Mouse (Mus musculus) myocyte (in vitro differentiated cells): Measurements from ENCODE around the gene Lcn3. TPM values are rescaled to one million over a fixed set of nuclear protein-coding genes. Genes with fewer than 3 reads are reported as not detected.

Source experiments
- H3K27me3 ChIP-seq: one replicate; pipeline ENCODE4 v1.6.1; 2011; ENCODE audit not compliant: control insufficient read depth, insufficient read depth, insufficient read length
- H3K36me3 ChIP-seq: one replicate; pipeline ENCODE4 v1.6.1; 2011; ENCODE audit not compliant: control insufficient read depth, insufficient read depth
- H3K4me2 ChIP-seq: one replicate; pipeline ENCODE4 v1.6.1; 2011; ENCODE audit warnings: low read depth, control low read depth
- H3K4me3 ChIP-seq: one replicate; pipeline ENCODE4 v1.5.1; 2011; ENCODE audit warnings: mild to moderate bottlenecking, control low read depth, moderate library complexity
- H3K79me2 ChIP-seq: one replicate; pipeline ENCODE4 v1.6.1; 2011; ENCODE audit not compliant: control insufficient read depth, insufficient read depth
- H3ac ChIP-seq: one replicate; pipeline ENCODE4 v1.6.1; 2011; ENCODE audit not compliant: control insufficient read depth, insufficient read length
- CEBPB ChIP-seq: IDR thresholded peaks from 2 replicates; pipeline ENCODE4 v1.6.1; 2011; ENCODE audit warnings: mild to moderate bottlenecking, moderate library complexity; ENCODE audit not compliant: poor library complexity, insufficient read depth, severe bottlenecking
- E2F4 ChIP-seq: IDR thresholded peaks from one replicate; pipeline ENCODE4 v1.6.1; 2011; ENCODE audit warnings: mild to moderate bottlenecking, control low read depth, moderate library complexity; ENCODE audit not compliant: insufficient read depth
- MAX ChIP-seq: IDR thresholded peaks from one replicate; pipeline ENCODE4 v1.6.1; 2011; ENCODE audit warnings: low read depth, mild to moderate bottlenecking, control low read depth
- MYOD1 ChIP-seq, 3 experiments: IDR thresholded peaks; one replicate each; pipeline ENCODE4 v1.6.1; 2011; ENCODE audit warnings: control low read depth in 2 of 3, low read depth in 2 of 3, mild to moderate bottlenecking in 2 of 3, moderate library complexity in 1 of 3; ENCODE audit not compliant: insufficient read length in 2 of 3, control insufficient read depth in 1 of 3
- MYOG ChIP-seq, 3 experiments: IDR thresholded peaks; one replicate each; pipeline ENCODE4 v1.6.1; 2011; ENCODE audit warnings: control low read depth in 2 of 3, low read depth in 2 of 3, mild to moderate bottlenecking in 2 of 3; ENCODE audit not compliant: insufficient read length in 2 of 3, control insufficient read depth in 1 of 3, insufficient read depth in 1 of 3
- POLR2A ChIP-seq: IDR thresholded peaks from one replicate; pipeline ENCODE4 v1.6.1; 2011; ENCODE audit warnings: low read depth, mild to moderate bottlenecking, control low read depth, moderate library complexity; ENCODE audit not compliant: insufficient read length
- POLR2AphosphoS2 ChIP-seq: IDR thresholded peaks from one replicate; pipeline ENCODE4 v1.6.1; 2011; ENCODE audit warnings: low read depth, control low read depth; ENCODE audit not compliant: insufficient read length
- REST ChIP-seq: IDR thresholded peaks from one replicate; pipeline ENCODE4 v1.6.1; 2011; ENCODE audit warnings: mild to moderate bottlenecking, control low read depth, moderate library complexity; ENCODE audit not compliant: insufficient read depth, insufficient read length
- SRF ChIP-seq: IDR thresholded peaks from one replicate; pipeline ENCODE4 v1.6.1; 2011; ENCODE audit warnings: low read depth; ENCODE audit not compliant: control insufficient read depth, insufficient read length
- TCF12 ChIP-seq: IDR thresholded peaks from one replicate; pipeline ENCODE4 v1.6.1; 2011; ENCODE audit warnings: mild to moderate bottlenecking, control low read depth; ENCODE audit not compliant: poor library complexity, insufficient read depth, severe bottlenecking
- TCF3 ChIP-seq: IDR thresholded peaks from one replicate; pipeline ENCODE4 v1.6.1; 2011; ENCODE audit warnings: low read depth, control low read depth; ENCODE audit not compliant: insufficient read length
- USF1 ChIP-seq: IDR thresholded peaks from one replicate; pipeline ENCODE4 v1.6.1; 2011; ENCODE audit warnings: low read depth, mild to moderate bottlenecking, control low read depth, moderate library complexity
- polyA plus RNA-seq: library from polyadenylated mRNA; unstranded; fragments of >200 nt; fragmentation: generic; extraction: Trizol; gene quantifications from one replicate; pipeline ENCODE4 v1.2.1, GENCODE M21; 2012; ENCODE audit warnings: missing spikeins

The Lcn3 gene
- polyA plus RNA-seq, 1 experiment = not detected

- no peak overlapping the region for H3ac ChIP-seq
- TF ChIP-seq POLR2A (no peak), CEBPB (no peak), POLR2AphosphoS2 (no peak), MAX (no peak), E2F4 (no peak)
Observed at GRCm38 (mm10) chr2:25775991-25776390, 10.6 kb downstream of the Lcn3 start.

GRCm38 (mm10) chr2:25776717-25777116 lies 11.3 kb downstream of the Lcn3 start, which contains the start of gene Lcn11:
TSS of gene Lcn11 (plus strand) at chr2:25777017.
- H3K4me2 ChIP-seq = no peak within 1 kb of the TSS
- H3K27me3 ChIP-seq = peaks cover 7% of the 10 kb centered on the region
- H3K36me3 ChIP-seq = no peaks in the 10 kb centered on the region
- no peak for TF ChIP-seq E2F4
- TF ChIP-seq MYOD1 (IDR thresholded peaks at IDR 0.05; ENCODE audit: control insufficient read depth in 1 of 3, insufficient read length in 2 of 3, low read depth in 2 of 3) = no peak
- no peak for TF ChIP-seq POLR2A
- no peak for TF ChIP-seq MYOG (IDR thresholded peaks at IDR 0.05; ENCODE audit: control insufficient read depth in 1 of 3, insufficient read depth in 1 of 3, insufficient read length in 2 of 3, low read depth in 2 of 3)
- no peak for TF ChIP-seq POLR2AphosphoS2
- TF ChIP-seq REST = no peak
- no peak for TF ChIP-seq MAX
- no peak for TF ChIP-seq SRF
- no peak for TF ChIP-seq USF1
- TF ChIP-seq TCF12 = no peak
- TF ChIP-seq TCF3 = no peak
- TF ChIP-seq CEBPB = no peak
- no peaks in the 10 kb centered on the region for H3K79me2 ChIP-seq
- H3ac ChIP-seq = no peak within 1 kb of the TSS
- H3K4me3 ChIP-seq = no peak within 1 kb of the TSS

More at GRCm38 (mm10) chr2:25775991-25776390, 10.6 kb downstream of the Lcn3 start:
- Histone ChIP-seq H3K79me2 (no peaks in the 10 kb centered on the region), H3K4me3 (no peak overlapping the region), H3K4me2 (no peak overlapping the region), H3K36me3 (no peaks in the 10 kb centered on the region), H3K27me3 (peaks cover 7% of the 10 kb centered on the region)

GRCm38 (mm10) chr2:25779076-25779475 lies 13.7 kb downstream of the Lcn3 start:
- TF ChIP-seq USF1 (no peak), SRF (no peak), POLR2AphosphoS2 (no peak), E2F4 (no peak), MAX (no peak), TCF12 (no peak), REST (no peak), TCF3 (no peak), CEBPB (no peak), MYOD1 (IDR thresholded peaks at IDR 0.05; ENCODE audit: control insufficient read depth in 1 of 3, insufficient read length in 2 of 3, low read depth in 2 of 3) (no peak), POLR2A (no peak), MYOG (IDR thresholded peaks at IDR 0.05; ENCODE audit: control insufficient read depth in 1 of 3, insufficient read depth in 1 of 3, insufficient read length in 2 of 3, low read depth in 2 of 3) (no peak)
- H3K4me3 ChIP-seq = no peak overlapping the region
- no peaks in the 10 kb centered on the region for H3K36me3 ChIP-seq
- H3K27me3 ChIP-seq = peaks cover 7% of the 10 kb centered on the region
- H3K4me2 ChIP-seq = no peak overlapping the region
- H3ac ChIP-seq = no peak overlapping the region
- H3K79me2 ChIP-seq = no peaks in the 10 kb centered on the region

GRCm38 (mm10) chr2:25780921-25781320 lies 15.6 kb downstream of the Lcn3 start:
- Histone ChIP-seq H3K4me2 (no peak overlapping the region), H3ac (no peak overlapping the region), H3K27me3 (peaks cover 2% of the 10 kb centered on the region), H3K4me3 (no peak overlapping the region), H3K36me3 (no peaks in the 10 kb centered on the region), H3K79me2 (no peaks in the 10 kb centered on the region)
- TF ChIP-seq CEBPB (no peak), POLR2A (no peak), MYOG (IDR thresholded peaks at IDR 0.05; ENCODE audit: control insufficient read depth in 1 of 3, insufficient read depth in 1 of 3, insufficient read length in 2 of 3, low read depth in 2 of 3) (no peak), TCF12 (no peak), POLR2AphosphoS2 (no peak), MYOD1 (IDR thresholded peaks at IDR 0.05; ENCODE audit: control insufficient read depth in 1 of 3, insufficient read length in 2 of 3, low read depth in 2 of 3) (no peak), SRF (no peak), MAX (no peak), USF1 (no peak), E2F4 (no peak), TCF3 (no peak)

- H3K36me3 ChIP-seq = no peaks in the 10 kb centered on the region
- no peak within 1 kb of the TSS for H3K4me3 ChIP-seq
- H3K79me2 ChIP-seq = no peaks in the 10 kb centered on the region
- no peaks in the 10 kb centered on the region for H3K27me3 ChIP-seq
- TF ChIP-seq MYOG (IDR thresholded peaks at IDR 0.05; ENCODE audit: control insufficient read depth in 1 of 3, insufficient read depth in 1 of 3, insufficient read length in 2 of 3, low read depth in 2 of 3) (no peak), MAX (no peak), MYOD1 (IDR thresholded peaks at IDR 0.05; ENCODE audit: control insufficient read depth in 1 of 3, insufficient read length in 2 of 3, low read depth in 2 of 3) (no peak), E2F4 (no peak), SRF (no peak), CEBPB (no peak), TCF12 (no peak), USF1 (no peak), POLR2A (no peak), REST (no peak), POLR2AphosphoS2 (no peak), TCF3 (no peak)
- H3K4me2 ChIP-seq = no peak within 1 kb of the TSS
- no peak within 1 kb of the TSS for H3ac ChIP-seq
Observed at GRCm38 (mm10) chr2:25781957-25782356, 16.6 kb downstream of the Lcn3 start, which contains the start of gene Gm13539. TSS of gene Gm13539 (plus strand) at chr2:25782257.
